Mouse (Mus musculus) CH12.LX (cell line): ENCODE measurements around the gene Phf1. TPM values are rescaled to one million over a fixed set of nuclear protein-coding genes. Genes with fewer than 3 reads are reported as not detected.

Experiments
- DNase-seq: peaks from one replicate; pipeline ENCODE4 v3.0.0-alpha.2; 2013; ENCODE audit errors: extremely low read depth
- H3K27ac ChIP-seq: 2 replicates; pipeline ENCODE4 v1.5.1; 2012; ENCODE audit warnings: low read depth, mild to moderate bottlenecking, control low read depth, moderate library complexity; ENCODE audit not compliant: insufficient read depth
- H3K27me3 ChIP-seq: replicated peaks from 2 replicates; pipeline ENCODE3; 2012; ENCODE audit warnings: inconsistent platforms
- H3K36me3 ChIP-seq, 2 experiments: replicated peaks in 1 of 2; 2 replicates each; pipeline versions ENCODE3 to v1.6.1; 2012; ENCODE audit warnings: inconsistent platforms in 1 of 2, low read length in 1 of 2, mild to moderate bottlenecking in 1 of 2, mixed read lengths in 1 of 2, moderate library complexity in 1 of 2; ENCODE audit not compliant: control insufficient read depth in 1 of 2, insufficient read depth in 1 of 2
- H3K4me1 ChIP-seq, 2 experiments: 2 replicates each; pipeline ENCODE4 v1.6.1; 2012; ENCODE audit warnings: inconsistent platforms in 1 of 2, moderate library complexity in 1 of 2; ENCODE audit not compliant: insufficient read depth in 2 of 2, control insufficient read depth in 1 of 2
- H3K4me2 ChIP-seq: 2 replicates; pipeline ENCODE4 v1.6.1; 2012; ENCODE audit warnings: low read depth, mild to moderate bottlenecking, control low read depth; ENCODE audit not compliant: poor library complexity, insufficient read depth, severe bottlenecking
- H3K4me3 ChIP-seq, 3 experiments: fragments of 150-350 bp in 1 of 3; sonication (generic) in 1 of 3; replicated peaks in 1 of 3; 2 replicates each; pipeline versions ENCODE3 to v1.5.1; 2011 to 2012; ENCODE audit warnings: low read depth in 2 of 3, low read length in 2 of 3, mild to moderate bottlenecking in 2 of 3, moderate library complexity in 2 of 3, control low read depth in 1 of 3, improper control_type of control experiment in 1 of 3, inconsistent platforms in 1 of 3, mixed read lengths in 1 of 3; ENCODE audit not compliant: poor library complexity in 1 of 3
- H3K79me2 ChIP-seq: replicated peaks from 2 replicates; pipeline ENCODE4 v1.6.1; 2012; ENCODE audit warnings: mild to moderate bottlenecking, moderate library complexity; ENCODE audit not compliant: control insufficient read depth, poor library complexity, insufficient read depth, severe bottlenecking; ENCODE audit errors: extremely low read depth
- H3K9ac ChIP-seq: 2 replicates; pipeline ENCODE4 v1.6.1; 2012; ENCODE audit warnings: low read depth, mild to moderate bottlenecking, control low read depth, moderate library complexity; ENCODE audit not compliant: insufficient read depth
- H3K9me3 ChIP-seq: replicated peaks from 2 replicates; pipeline ENCODE3; 2012; ENCODE audit warnings: low read length, inconsistent platforms, mixed read lengths
- BHLHE40 ChIP-seq: IDR thresholded peaks from 2 replicates; pipeline ENCODE4 v1.6.1; 2011; ENCODE audit warnings: mild to moderate bottlenecking, low read depth, low read length, improper control_type of control experiment
- CTCF ChIP-seq, 2 experiments: IDR thresholded peaks in 1 of 2; conservative IDR thresholded peaks in 1 of 2; 2 replicates each; pipeline ENCODE4 v1.5.1; 2011 to 2012; ENCODE audit warnings: low read depth in 2 of 2, low read length in 2 of 2, improper control_type of control experiment in 1 of 2, inconsistent platforms in 1 of 2, mild to moderate bottlenecking in 1 of 2, moderate library complexity in 1 of 2
- E2F4 ChIP-seq: IDR thresholded peaks from 2 replicates; pipeline ENCODE4 v1.6.1; 2011; ENCODE audit warnings: low read depth, low read length, improper control_type of control experiment; ENCODE audit not compliant: insufficient replicate concordance
- ELF1 ChIP-seq: IDR thresholded peaks from 2 replicates; pipeline ENCODE4 v1.6.1; 2014; ENCODE audit warnings: low read depth, mild to moderate bottlenecking, inconsistent platforms, low read length, improper control_type of control experiment
- EP300 ChIP-seq: IDR thresholded peaks from 2 replicates; pipeline ENCODE4 v1.6.1; 2011; ENCODE audit warnings: low read length, improper control_type of control experiment
- ETS1 ChIP-seq: conservative IDR thresholded peaks from 2 replicates; pipeline ENCODE4 v1.6.1; 2012; ENCODE audit warnings: low read depth, mild to moderate bottlenecking, inconsistent platforms, low read length, improper control_type of control experiment, moderate library complexity
- GABPA ChIP-seq: IDR thresholded peaks from 2 replicates; pipeline ENCODE4 v1.6.1; 2012; ENCODE audit warnings: low read depth, low read length, improper control_type of control experiment, inconsistent platforms; ENCODE audit not compliant: insufficient replicate concordance
- HCFC1 ChIP-seq: IDR thresholded peaks from 2 replicates; pipeline ENCODE4 v1.6.1; 2012; ENCODE audit warnings: low read depth, mild to moderate bottlenecking, inconsistent platforms, low read length, improper control_type of control experiment
- IRF4 ChIP-seq: IDR thresholded peaks from 2 replicates; pipeline ENCODE4 v1.6.1; 2014; ENCODE audit warnings: low read depth, mild to moderate bottlenecking, inconsistent platforms, low read length, improper control_type of control experiment
- JUND ChIP-seq: conservative IDR thresholded peaks from 2 replicates; pipeline ENCODE4 v1.6.1; 2011; ENCODE audit warnings: low read depth, low read length, improper control_type of control experiment
- KAT2A ChIP-seq: IDR thresholded peaks from 2 replicates; pipeline ENCODE4 v1.6.1; 2012; ENCODE audit warnings: low read length, improper control_type of control experiment, inconsistent platforms; ENCODE audit not compliant: insufficient replicate concordance
- MAX ChIP-seq: IDR thresholded peaks from 2 replicates; pipeline ENCODE4 v1.6.1; 2011; ENCODE audit warnings: low read length, improper control_type of control experiment
- MAZ ChIP-seq: IDR thresholded peaks from 2 replicates; pipeline ENCODE4 v1.6.1; 2012; ENCODE audit warnings: low read depth, mild to moderate bottlenecking, inconsistent platforms, low read length, improper control_type of control experiment, moderate library complexity
- NRF1 ChIP-seq: IDR thresholded peaks from 2 replicates; pipeline ENCODE4 v1.6.1; 2014; ENCODE audit warnings: low read depth, mild to moderate bottlenecking, inconsistent platforms, low read length, improper control_type of control experiment, moderate library complexity
- PAX5 ChIP-seq: IDR thresholded peaks from 2 replicates; pipeline ENCODE4 v1.6.1; 2012; ENCODE audit warnings: low read length, inconsistent platforms, mixed read lengths
- POLR2A ChIP-seq: IDR thresholded peaks from 2 replicates; pipeline ENCODE4 v1.6.1; 2011; ENCODE audit warnings: low read depth, mild to moderate bottlenecking, improper control_type of control experiment, low read length
- SIN3A ChIP-seq: IDR thresholded peaks from 2 replicates; pipeline ENCODE4 v1.6.1; 2012; ENCODE audit warnings: low read length, improper control_type of control experiment, inconsistent platforms
- TCF12 ChIP-seq: IDR thresholded peaks from 2 replicates; pipeline ENCODE4 v1.6.1; 2014; ENCODE audit warnings: low read depth, mild to moderate bottlenecking, inconsistent platforms, low read length, improper control_type of control experiment
- UBTF ChIP-seq: IDR thresholded peaks from 2 replicates; pipeline ENCODE4 v1.6.1; 2012; ENCODE audit warnings: low read depth, mild to moderate bottlenecking, inconsistent platforms, low read length, improper control_type of control experiment, moderate library complexity
- USF1 ChIP-seq: IDR thresholded peaks from 2 replicates; pipeline ENCODE4 v1.6.1; 2014; ENCODE audit warnings: low read depth, mild to moderate bottlenecking, inconsistent platforms, low read length, improper control_type of control experiment
- ZC3H11A ChIP-seq: IDR thresholded peaks from 2 replicates; pipeline ENCODE4 v1.6.1; 2012; ENCODE audit warnings: low read depth, mild to moderate bottlenecking, inconsistent platforms, low read length, improper control_type of control experiment
- ZKSCAN1 ChIP-seq: IDR thresholded peaks from 2 replicates; pipeline ENCODE4 v1.6.1; 2012; ENCODE audit warnings: low read depth, inconsistent platforms, low read length, improper control_type of control experiment, borderline replicate concordance
- ZNF384 ChIP-seq: IDR thresholded peaks from 2 replicates; pipeline ENCODE4 v1.6.1; 2012; ENCODE audit warnings: low read depth, low read length, improper control_type of control experiment, inconsistent platforms
- dilution Hi-C: fragments of 300-500 bp; cut with MboI; formaldehyde crosslinking; loops from 2 replicates; pipeline ENCODE4 v1.14.3; 2020; ENCODE audit warnings: low sequenced_read_pairs; ENCODE audit not compliant: extremely low pct_unique_long_range_greater_than_20kb, extremely low pct_ligation_motif_present
- in situ Hi-C: fragments of 300-500 bp; cut with MboI; formaldehyde crosslinking; loops from 3 replicates; pipeline ENCODE4 v1.14.3; 2019; ENCODE audit warnings: low sequenced_read_pairs, low pct_ligation_motif_present, low pct_unique_long_range_greater_than_20kb, mixed read lengths
- polyA plus RNA-seq: library from polyadenylated mRNA; unstranded; fragments of >175 nt; gene quantifications from 2 replicates; pipeline ENCODE4 v1.2.1, GENCODE M21; 2012; ENCODE audit warnings: low read depth; ENCODE audit not compliant: insufficient read length
- total RNA-seq, 2 experiments: library from RNA; depleted of rRNA; stranded (reverse); fragments of 300-350 nt in 1 of 2; fragments of >200 nt in 1 of 2; gene quantifications; 2 replicates each; pipeline ENCODE4 v1.2.3; 2012 to 2014

Phf1 gene
- total and polyA plus RNA-seq, 3 experiments = 1.7 to 4.1 (median 3.5) TPM

- Histone ChIP-seq H3K27me3 (peaks cover 33% of the 10 kb centered on the region), H3K4me3 (no peak overlapping the region), H3K4me1 (no peaks in the 10 kb centered on the region), H3K4me2 (no peak overlapping the region), H3K36me3 (peaks cover 3 to 21% of the 10 kb centered on the region in 2 experiments), H3K9ac (no peak overlapping the region), H3K79me2 (no peaks in the 10 kb centered on the region), H3K27ac (no peak overlapping the region), H3K9me3 (no peaks in the 10 kb centered on the region)
- in situ Hi-C loops (no loop called here), dilution Hi-C loops (no loop called here)
- TF ChIP-seq USF1 (no peak), ZKSCAN1 (no peak), SIN3A (no peak), BHLHE40 (no peak), POLR2A (no peak), TCF12 (no peak), NRF1 (no peak), MAX (no peak), PAX5 (no peak), EP300 (no peak), CTCF (conservative IDR thresholded peaks at IDR 0.05 in 1 of 2, IDR thresholded peaks at IDR 0.05 in 1 of 2; ENCODE audit: low read depth in 2 of 2, low read length in 2 of 2) (no peak), ETS1 (no peak), ZNF384 (no peak), ZC3H11A (no peak), IRF4 (no peak), KAT2A (no peak)
- DNase-seq = no peak
Observed at GRCm38 (mm10) chr17:26956895-26957294, 24.0 kb downstream of the Phf1 start.

- Histone ChIP-seq H3K27ac (no peak overlapping the region), H3K9me3 (no peaks in the 10 kb centered on the region), H3K79me2 (no peaks in the 10 kb centered on the region), H3K4me1 (no peaks in the 10 kb centered on the region), H3K9ac (no peak overlapping the region), H3K36me3 (peaks cover 5 to 21% of the 10 kb centered on the region in 2 experiments), H3K27me3 (peaks cover 23% of the 10 kb centered on the region), H3K4me2 (no peak overlapping the region), H3K4me3 (no peak overlapping the region)
- TF ChIP-seq E2F4 = no peak
- TF ChIP-seq ELF1 = no peak
- TF ChIP-seq BHLHE40 = no peak
- no peak for TF ChIP-seq USF1
- no peak for TF ChIP-seq JUND
- no peak for TF ChIP-seq POLR2A
- TF ChIP-seq GABPA = no peak
- TF ChIP-seq MAZ = no peak
- no peak for TF ChIP-seq MAX
- no peak for TF ChIP-seq UBTF
- no peak for TF ChIP-seq KAT2A
- TF ChIP-seq HCFC1 = no peak
- no peak for DNase-seq
- dilution Hi-C loops (no loop called here), in situ Hi-C loops (no loop called here)
Observed at GRCm38 (mm10) chr17:26957872-26958271, 25.0 kb downstream of the Phf1 start.
